Mouse (Mus musculus) midbrain, embryonic 10.5 days (tissue): Measurements from ENCODE around the gene Inafm1. TPM values are rescaled to one million over a fixed set of nuclear protein-coding genes. Genes with fewer than 3 reads are reported as not detected.
"Not testable (repeated sequence)": the region's sequence is repeated elsewhere in the genome, so short reads cannot be mapped to it uniquely, and the experiment has no call there.

Experiments
- DNase-seq: peaks from one replicate; pipeline ENCODE4 v3.0.0-alpha.2; 2017; ENCODE audit warnings: low spot score
- H3K27ac ChIP-seq: fragments of 300-500 bp; sonication (generic); replicated peaks from 2 replicates; pipeline ENCODE4 v1.5.1; 2016; ENCODE audit warnings: mild to moderate bottlenecking
- H3K27me3 ChIP-seq: fragments of 300-500 bp; sonication (generic); 2 replicates; pipeline ENCODE4 v1.6.1; 2016; ENCODE audit warnings: low read depth, mild to moderate bottlenecking; ENCODE audit not compliant: poor library complexity, severe bottlenecking
- H3K36me3 ChIP-seq: fragments of 300-500 bp; sonication (generic); 2 replicates; pipeline ENCODE4 v1.6.1; 2016; ENCODE audit warnings: mild to moderate bottlenecking, moderate library complexity
- H3K4me1 ChIP-seq: fragments of 300-500 bp; sonication (generic); 2 replicates; pipeline ENCODE4 v1.6.1; 2016
- H3K4me3 ChIP-seq: fragments of 300-500 bp; sonication (generic); 2 replicates; pipeline ENCODE4 v1.5.1; 2016; ENCODE audit warnings: mild to moderate bottlenecking, moderate library complexity
- H3K9me3 ChIP-seq: fragments of 300-500 bp; sonication (generic); replicated peaks from 2 replicates; pipeline ENCODE4 v1.6.1; 2016; ENCODE audit warnings: mild to moderate bottlenecking
- WGBS: fragments of 180-500 bp; shearing (Covaris S2); methylation state at CpG from one replicate; pipeline ENCODE4 v1.1.7; 2016; 5-methylcytosine and 5-hydroxymethylcytosine counted together
- polyA plus RNA-seq: library from polyadenylated mRNA; unstranded; fragments of >200 nt; fragmentation: Nextera tagmentation; extraction: Ambion mirVana; gene quantifications from 2 replicates; pipeline ENCODE4 v1.2.1, GENCODE M21; 2016

Inafm1 gene
- polyA plus RNA-seq, 1 experiment from 2014 or later = 6.3 TPM

DNA sequence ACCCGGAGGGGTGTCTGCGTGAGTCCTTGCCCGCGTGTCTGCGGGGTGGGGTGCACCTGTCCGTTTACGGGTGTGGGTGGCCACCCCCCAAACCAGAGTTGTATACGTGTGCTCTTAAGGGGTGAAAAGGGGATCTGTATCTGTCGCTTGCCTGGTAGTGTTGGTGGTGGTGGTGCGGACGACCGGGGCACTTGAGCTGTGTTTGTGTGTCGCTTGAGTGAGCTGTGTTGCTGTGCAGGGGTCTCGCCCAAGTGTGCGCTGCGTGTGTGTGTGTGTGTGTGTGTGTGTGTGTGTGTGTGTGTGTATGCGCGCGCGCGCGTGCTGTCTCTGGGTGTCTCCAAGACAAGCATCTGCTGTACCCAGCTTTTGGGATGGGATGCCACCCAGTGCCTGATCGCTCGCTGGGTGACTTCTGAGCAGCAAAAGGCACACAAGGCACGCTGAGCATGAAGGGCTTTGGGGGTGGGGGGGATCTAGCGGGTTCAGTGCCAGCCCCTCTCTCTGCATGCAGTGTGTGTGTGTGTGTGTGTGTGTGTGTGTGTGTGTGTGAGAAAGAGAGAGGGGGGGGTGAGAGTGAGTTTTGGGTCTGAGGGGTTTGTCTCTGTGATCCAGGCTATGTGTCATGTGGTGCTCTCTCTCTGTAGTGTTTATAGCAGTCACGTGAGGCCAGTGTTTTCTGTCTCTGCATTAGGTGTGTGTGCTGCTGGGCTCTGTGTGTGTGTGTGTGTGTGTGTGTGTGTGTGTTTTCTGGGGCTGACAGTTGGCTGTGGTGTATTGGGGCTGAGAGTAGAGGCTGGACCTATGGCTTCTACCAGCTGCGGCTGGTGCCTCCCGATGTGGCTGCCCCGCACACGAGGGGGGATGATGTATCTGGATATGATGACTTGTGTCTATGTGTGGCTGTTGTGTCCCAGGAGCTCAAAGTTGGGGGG is 37.4 kb upstream of the Inafm1 start:
- peak overlapping the region; percentile 95 for H3K4me3 ChIP-seq
- peaks cover 12% of the 10 kb centered on the region; the same call in 1 of the 2 replicates for H3K27me3 ChIP-seq
- WGBS = under 1% methylated on average over 31 of the region's 31 CpGs
- no peaks in the 10 kb centered on the region for H3K36me3 ChIP-seq
- H3K9me3 ChIP-seq = peaks cover 5% of the 10 kb centered on the region; the same call in 1 of the 2 replicates
- DNase-seq = peak; percentile 44
- H3K4me1 ChIP-seq = peaks cover 69% of the 10 kb centered on the region
- peak overlapping the region; percentile 99 for H3K27ac ChIP-seq

DNA sequence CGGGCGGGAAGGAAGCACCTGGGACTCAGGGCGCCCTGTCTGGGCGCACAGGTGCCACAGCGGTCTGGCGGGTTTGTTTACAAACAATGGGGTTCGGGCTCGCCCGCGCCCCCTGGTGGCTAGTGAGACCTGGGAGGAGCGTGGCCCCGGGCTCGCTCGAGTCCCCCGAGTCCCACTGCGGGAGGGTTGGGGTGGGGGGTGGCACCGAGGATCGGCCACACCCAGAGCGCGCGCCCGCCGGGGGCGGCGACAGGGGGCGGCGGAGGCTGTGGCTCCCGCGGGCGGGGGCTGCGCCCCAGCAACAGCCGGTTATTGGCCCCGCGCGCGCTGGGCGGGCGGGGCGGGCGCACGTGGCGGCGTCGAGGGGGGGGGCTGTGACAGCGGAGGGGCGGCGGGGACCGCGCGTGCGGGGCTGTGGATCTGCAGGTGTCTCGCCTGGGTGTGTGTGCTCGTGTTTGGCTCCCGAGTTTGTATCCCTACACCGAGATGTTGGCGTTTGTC is 36.7 kb upstream of the Inafm1 start:
- peak; percentile 80 for DNase-seq
- peaks cover 12% of the 10 kb centered on the region; the same call in 1 of the 2 replicates for H3K27me3 ChIP-seq
- H3K27ac ChIP-seq = peak overlapping the region; percentile 79
- peaks cover 5% of the 10 kb centered on the region; the same call in 1 of the 2 replicates for H3K9me3 ChIP-seq
- peaks cover 65% of the 10 kb centered on the region for H3K4me1 ChIP-seq
- WGBS = under 1% methylated on average over 49 of the region's 56 CpGs
- no peaks in the 10 kb centered on the region for H3K36me3 ChIP-seq
- H3K4me3 ChIP-seq = peak overlapping the region; percentile 95

DNA sequence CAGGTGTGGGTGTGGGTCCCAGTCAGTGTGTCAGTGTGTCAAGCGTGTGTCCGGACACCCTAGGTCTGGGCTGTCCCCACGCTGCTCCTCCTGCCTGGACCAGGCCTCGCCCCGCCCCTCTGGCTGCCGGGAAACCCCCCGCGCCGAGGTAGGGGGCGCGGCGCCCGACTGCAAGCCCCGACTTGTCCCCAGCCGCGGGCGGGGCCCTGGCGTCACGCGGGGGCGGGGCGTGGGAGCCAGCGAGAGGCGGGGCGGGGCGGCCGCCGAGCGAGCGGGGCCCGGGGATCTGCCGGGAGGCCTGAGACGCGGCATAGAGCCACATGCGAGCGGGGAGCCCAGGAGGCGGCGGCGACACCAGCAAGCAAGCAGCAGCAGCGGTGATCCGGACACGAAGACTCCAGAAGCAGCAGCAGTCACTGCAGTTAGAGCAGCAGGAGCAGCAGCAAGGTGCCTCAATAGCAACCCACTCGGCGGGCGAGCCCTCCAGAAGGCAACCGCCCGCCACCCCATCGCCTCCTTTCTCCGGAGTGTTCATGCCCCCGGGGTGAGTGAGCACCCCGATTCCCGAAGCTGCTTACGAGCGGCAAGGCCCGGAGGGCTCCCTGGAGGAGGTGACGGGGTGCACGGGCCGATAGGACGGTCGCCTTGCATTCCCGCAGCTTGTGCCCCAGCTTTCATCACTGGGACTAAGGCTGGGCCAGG is 36.1 kb upstream of the Inafm1 start:
- peak; percentile 77 for DNase-seq
- Histone ChIP-seq H3K27ac (peak overlapping the region; percentile 79), H3K27me3 (peaks cover 12% of the 10 kb centered on the region; the same call in 1 of the 2 replicates), H3K36me3 (no peaks in the 10 kb centered on the region), H3K4me3 (peak overlapping the region; percentile 95), H3K4me1 (peaks cover 62% of the 10 kb centered on the region), H3K9me3 (peaks cover 5% of the 10 kb centered on the region; the same call in 1 of the 2 replicates)
- 1% methylated on average over 61 of the region's 61 CpGs for WGBS

DNA sequence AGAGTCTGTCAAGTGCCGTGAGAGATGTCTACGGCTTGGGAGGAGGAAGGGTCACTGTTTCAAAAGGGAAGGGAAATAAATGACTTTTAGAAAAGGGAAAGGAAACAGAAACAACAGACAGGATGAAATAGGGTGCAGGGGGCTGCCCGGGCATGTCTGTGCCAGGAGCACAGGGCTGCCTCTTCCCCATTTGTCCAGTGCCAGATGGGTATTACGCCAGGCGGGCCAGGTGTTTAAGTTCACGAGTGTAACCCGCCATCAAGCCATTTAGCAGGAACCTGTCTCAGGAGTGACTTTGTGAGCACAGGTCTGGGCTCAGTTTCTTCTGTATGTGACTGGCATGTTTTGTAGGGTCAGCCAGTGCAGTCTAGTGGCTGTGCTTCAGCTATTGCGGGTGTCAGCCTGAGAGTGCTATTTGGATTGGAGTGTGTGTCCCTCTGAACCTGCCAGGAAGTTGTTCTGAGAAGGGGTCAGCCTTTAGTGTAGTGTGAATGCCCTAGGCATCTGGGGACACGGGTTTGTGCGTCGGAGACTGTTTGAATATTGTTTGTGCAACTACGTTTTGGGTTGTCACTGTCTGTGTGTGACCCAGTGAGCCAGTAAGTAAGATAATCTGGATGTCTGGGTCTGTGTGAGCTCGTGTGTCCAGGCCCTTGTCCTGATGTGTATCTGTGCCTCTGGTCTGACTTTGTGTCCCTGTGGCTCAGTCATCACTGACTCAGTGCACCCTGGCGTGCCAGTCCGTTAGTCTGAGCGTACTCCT is 35.3 kb upstream of the Inafm1 start:
- DNase-seq = no peak
- peaks cover 12% of the 10 kb centered on the region; the same call in 1 of the 2 replicates for H3K27me3 ChIP-seq
- H3K4me1 ChIP-seq = peaks cover 54% of the 10 kb centered on the region
- H3K36me3 ChIP-seq = no peaks in the 10 kb centered on the region
- peaks cover 5% of the 10 kb centered on the region; the same call in 1 of the 2 replicates for H3K9me3 ChIP-seq
- H3K4me3 ChIP-seq = peak overlapping the region; percentile 95
- 50% methylated on average over 16 of the region's 16 CpGs for WGBS
- H3K27ac ChIP-seq = peak overlapping the region; percentile 79

GRCm38 (mm10) chr7:16308093-16308492 is 34.7 kb upstream of the Inafm1 start, which contains the start of gene Bbc3:
Bbc3 (plus strand) TSS chr7:16308393.
- H3K27me3 ChIP-seq = peaks cover 12% of the 10 kb centered on the region; the same call in 1 of the 2 replicates
- DNase-seq, H3K9me3 ChIP-seq, H3K36me3 ChIP-seq: not testable (repeated sequence)
- peaks cover 48% of the 10 kb centered on the region for H3K4me1 ChIP-seq
- peak within 1 kb of the TSS; percentile 95 for H3K4me3 ChIP-seq
- 67% methylated on average over 1 of the region's 1 CpGs for WGBS
- peak within 1 kb of the TSS; percentile 79 for H3K27ac ChIP-seq

DNA sequence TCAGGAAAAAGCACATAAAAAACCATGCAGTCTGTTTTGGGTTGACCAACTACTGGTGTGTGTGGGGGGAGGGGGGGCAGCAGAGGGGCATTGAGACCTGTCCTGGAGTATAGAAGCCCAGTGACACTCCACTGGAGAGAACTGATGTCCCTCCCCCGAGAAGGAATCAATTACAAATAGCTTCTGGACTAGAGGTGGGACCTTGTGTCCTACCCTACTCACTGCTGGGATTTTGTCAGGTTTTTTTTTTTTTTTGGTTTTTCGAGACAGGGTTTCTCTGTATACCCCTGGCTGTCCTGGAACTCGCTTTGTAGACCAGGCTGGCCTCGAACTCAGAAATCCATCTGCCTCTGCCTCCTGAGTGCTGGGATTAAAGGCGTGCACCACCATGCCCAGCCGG is 33.7 kb upstream of the Inafm1 start:
- not testable (repeated sequence) for H3K4me3 ChIP-seq, H3K9me3 ChIP-seq, DNase-seq, H3K27ac ChIP-seq, H3K36me3 ChIP-seq
- H3K4me1 ChIP-seq = peaks cover 38% of the 10 kb centered on the region
- peaks cover 12% of the 10 kb centered on the region; the same call in 1 of the 2 replicates for H3K27me3 ChIP-seq
- WGBS = 82% methylated on average over 6 of the region's 6 CpGs

- Histone ChIP-seq H3K27me3 (peaks cover 18% of the 10 kb centered on the region), H3K4me1 (peaks cover 48% of the 10 kb centered on the region), H3K4me3 (peak overlapping the region; percentile 63), H3K27ac (peak overlapping the region; percentile 83), H3K9me3 (no peaks in the 10 kb centered on the region), H3K36me3 (no peaks in the 10 kb centered on the region)
- WGBS = under 1% methylated on average over 52 of the region's 52 CpGs
- peak; percentile 94 for DNase-seq
Measured at GRCm38 (mm10) chr7:16299419-16300035, 26.1 kb upstream of the Inafm1 start.

GRCm38 (mm10) chr7:16298927-16299326 is 25.5 kb upstream of the Inafm1 start:
- Histone ChIP-seq H3K9me3 (no peaks in the 10 kb centered on the region), H3K27ac (peak overlapping the region; percentile 83; the same call in 1 of the 2 replicates), H3K36me3 (no peaks in the 10 kb centered on the region), H3K4me1 (peaks cover 48% of the 10 kb centered on the region), H3K27me3 (peaks cover 18% of the 10 kb centered on the region), H3K4me3 (peak overlapping the region; percentile 63)
- 75% methylated on average over 5 of the region's 5 CpGs for WGBS
- DNase-seq = no peak

- Histone ChIP-seq H3K27me3 (peaks cover 18% of the 10 kb centered on the region), H3K4me1 (peaks cover 48% of the 10 kb centered on the region)
- 77% methylated on average over 2 of the region's 2 CpGs for WGBS
Measured at GRCm38 (mm10) chr7:16297616-16298015, 24.2 kb upstream of the Inafm1 start.

DNA sequence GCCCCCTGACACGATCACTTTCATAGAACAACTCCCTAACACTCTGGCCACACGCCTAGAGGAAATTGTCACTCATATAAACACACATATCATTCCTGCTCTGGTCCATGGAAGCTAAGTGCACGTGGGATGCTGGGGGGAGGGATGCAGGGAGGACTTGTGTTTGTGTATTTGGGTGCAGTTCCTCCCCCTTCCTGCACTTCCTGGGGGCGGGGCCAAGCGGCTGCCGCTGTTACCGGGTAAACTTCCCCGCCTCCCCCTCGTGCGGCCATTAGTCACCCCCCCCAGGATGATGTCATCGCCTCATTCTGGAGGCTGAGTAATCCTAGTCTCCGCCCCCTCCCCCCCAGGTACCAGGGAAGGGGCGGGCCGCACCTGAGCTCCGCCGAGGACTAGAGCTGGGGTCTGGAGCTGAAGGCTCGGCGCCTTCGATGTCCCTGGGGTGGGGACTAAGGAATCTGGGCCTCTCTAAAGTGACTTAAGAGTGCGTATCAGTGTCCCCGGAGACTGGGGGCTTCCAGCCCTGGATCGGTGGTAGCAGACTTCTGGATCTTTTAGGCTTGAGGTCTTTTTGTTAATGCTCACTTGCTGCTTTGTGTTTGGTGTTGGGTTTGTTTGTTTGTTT is 23.5 kb upstream of the Inafm1 start:
- Histone ChIP-seq H3K27ac (peak overlapping the region; percentile 73), H3K4me1 (peaks cover 48% of the 10 kb centered on the region), H3K36me3 (no peaks in the 10 kb centered on the region), H3K27me3 (peaks cover 18% of the 10 kb centered on the region), H3K4me3 (peak overlapping the region; percentile 58), H3K9me3 (no peaks in the 10 kb centered on the region)
- DNase-seq = peak; percentile 82
- 1% methylated on average over 22 of the region's 22 CpGs for WGBS

More at GRCm38 (mm10) chr7:16297616-16298015, 24.2 kb upstream of the Inafm1 start:
- no peaks in the 10 kb centered on the region for H3K9me3 ChIP-seq
- H3K4me3 ChIP-seq = no peak overlapping the region
- no peak for DNase-seq
- H3K27ac ChIP-seq = no peak overlapping the region; the same call in 1 of the 2 replicates
- H3K36me3 ChIP-seq = no peaks in the 10 kb centered on the region

- Histone ChIP-seq H3K4me1 (peaks cover 48% of the 10 kb centered on the region), H3K36me3 (no peaks in the 10 kb centered on the region), H3K9me3 (no peaks in the 10 kb centered on the region), H3K27ac (no peak overlapping the region), H3K4me3 (peak overlapping the region; percentile 64), H3K27me3 (peaks cover 18% of the 10 kb centered on the region)
- DNase-seq = no peak
- 45% methylated on average over 2 of the region's 2 CpGs for WGBS
Measured at GRCm38 (mm10) chr7:16296146-16296545, 22.7 kb upstream of the Inafm1 start.
